Mouse (Mus musculus): ENCODE data around the gene Fbn1. TPM values are rescaled to one million over a fixed set of nuclear protein-coding genes. Genes with fewer than 3 reads are reported as not detected.

Gene Fbn1
- polyA plus RNA-seq (2012; rRNA removed) = 0.54 and 0.73 TPM in 2 replicates
- polyA plus RNA-seq (2014; fragmentation: Nextera tagmentation; extraction: Ambion mirVana) = 1.2 and 1.3 TPM in 2 replicates

- Histone ChIP-seq H3K27ac (no peak within 1 kb of the TSS), H3K9ac (replicated peaks) (no peak within 1 kb of the TSS), H3K27me3 (ENCODE audit: control insufficient read depth, insufficient read depth, low read length) (peaks cover 42% of the 10 kb centered on the region), H3K9me3 (ENCODE audit: control insufficient read depth, low read length) (no peaks in the 10 kb centered on the region), H3K4me1 (replicated peaks; ENCODE audit: control insufficient read depth in 2 of 2, insufficient read depth in 2 of 2, low read length in 1 of 2) (no peaks in the 10 kb centered on the region), H3K4me3 (ENCODE audit: insufficient read depth in 1 of 2, low read depth in 2 of 2, low read length in 2 of 2) (no peak within 1 kb of the TSS), H3K36me3 (replicated peaks; ENCODE audit: control insufficient read depth, insufficient read depth, low read depth) (no peaks in the 10 kb centered on the region), H3K4me2 (ENCODE audit: low read depth) (peak within 1 kb of the TSS; percentile 34; the same call in 1 of the 2 replicates)
- TF ChIP-seq EP300 (IDR thresholded peaks at IDR 0.05; ENCODE audit: low read depth) (no peak), CTCF (IDR thresholded peaks at IDR 0.05; ENCODE audit: low read depth) (no peak)
- DNase-seq (ENCODE audit: low read depth in 3 of 3, low spot score in 3 of 3) (no peak), ATAC-seq (ENCODE audit: insufficient read depth) (no peak)
- 58% methylated on average over 4 of the region's 4 CpGs for whole genome bisulfite sequencing (ENCODE audit: insufficient replicate concordance)
These were observed at the start of gene Fbn1 for GRCm38 (mm10) chr2:125507893-125508292. Gene Fbn1 (minus strand): TSS chr2:125507993.

GRCm38 (mm10) chr2:125555830-125556229 is 48.0 kb upstream of the Fbn1 start:
- H3K4me1 ChIP-seq (replicated peaks; ENCODE audit: control insufficient read depth in 2 of 2, insufficient read depth in 2 of 2, low read length in 1 of 2) = no peaks in the 10 kb centered on the region
- DNase-seq (ENCODE audit: low read depth in 3 of 3, low spot score in 3 of 3) = no peak
- H3K36me3 ChIP-seq (replicated peaks; ENCODE audit: control insufficient read depth, insufficient read depth, low read depth) = no peaks in the 10 kb centered on the region
- no peaks in the 10 kb centered on the region for H3K9me3 ChIP-seq (ENCODE audit: control insufficient read depth, low read length)
- no peak overlapping the region for H3K4me3 ChIP-seq (ENCODE audit: insufficient read depth in 1 of 2, low read depth in 2 of 2, low read length in 2 of 2)
- H3K27ac ChIP-seq = no peak overlapping the region
- no peak overlapping the region for H3K4me2 ChIP-seq (ENCODE audit: low read depth)
- ATAC-seq (ENCODE audit: insufficient read depth) = no peak
- peak; percentile 29 for TF ChIP-seq CTCF (IDR thresholded peaks at IDR 0.05; ENCODE audit: low read depth)
- no peak for TF ChIP-seq EP300 (IDR thresholded peaks at IDR 0.05; ENCODE audit: low read depth)
- no peak overlapping the region for H3K9ac ChIP-seq (replicated peaks)
- 65% methylated on average over 6 of the region's 6 CpGs for WGBS (ENCODE audit: insufficient replicate concordance)
- no peaks in the 10 kb centered on the region for H3K27me3 ChIP-seq (ENCODE audit: control insufficient read depth, insufficient read depth, low read length)

GRCm38 (mm10) chr2:125548806-125549578 is 41.2 kb upstream of the Fbn1 start:
- TF ChIP-seq CTCF (IDR thresholded peaks at IDR 0.05; ENCODE audit: low read depth) = no peak
- no peak for TF ChIP-seq EP300 (IDR thresholded peaks at IDR 0.05; ENCODE audit: low read depth)
- DNase-seq (ENCODE audit: low read depth in 3 of 3, low spot score in 3 of 3) = no peak
- 32% methylated on average over 1 of the region's 1 CpGs for WGBS (ENCODE audit: insufficient replicate concordance)
- Histone ChIP-seq H3K4me1 (replicated peaks; ENCODE audit: control insufficient read depth in 2 of 2, insufficient read depth in 2 of 2, low read length in 1 of 2) (no peaks in the 10 kb centered on the region), H3K27me3 (ENCODE audit: control insufficient read depth, insufficient read depth, low read length) (no peaks in the 10 kb centered on the region), H3K4me3 (ENCODE audit: insufficient read depth in 1 of 2, low read depth in 2 of 2, low read length in 2 of 2) (no peak overlapping the region), H3K9ac (replicated peaks) (no peak overlapping the region), H3K4me2 (ENCODE audit: low read depth) (no peak overlapping the region), H3K9me3 (ENCODE audit: control insufficient read depth, low read length) (no peaks in the 10 kb centered on the region), H3K27ac (no peak overlapping the region), H3K36me3 (replicated peaks; ENCODE audit: control insufficient read depth, insufficient read depth, low read depth) (no peaks in the 10 kb centered on the region)
- no peak for ATAC-seq (ENCODE audit: insufficient read depth)

- H3K4me1 ChIP-seq (replicated peaks; ENCODE audit: control insufficient read depth in 2 of 2, insufficient read depth in 2 of 2, low read length in 1 of 2) = no peaks in the 10 kb centered on the region
- TF ChIP-seq EP300 (IDR thresholded peaks at IDR 0.05; ENCODE audit: low read depth) = no peak
- no peak for TF ChIP-seq CTCF (IDR thresholded peaks at IDR 0.05; ENCODE audit: low read depth)
- no peak for ATAC-seq (ENCODE audit: insufficient read depth)
- H3K27me3 ChIP-seq (ENCODE audit: control insufficient read depth, insufficient read depth, low read length) = no peaks in the 10 kb centered on the region
- no peak overlapping the region for H3K9ac ChIP-seq (replicated peaks)
- WGBS (ENCODE audit: insufficient replicate concordance) = 55% methylated on average over 3 of the region's 3 CpGs
- no peaks in the 10 kb centered on the region for H3K9me3 ChIP-seq (ENCODE audit: control insufficient read depth, low read length)
- no peak overlapping the region for H3K27ac ChIP-seq
- no peaks in the 10 kb centered on the region for H3K36me3 ChIP-seq (replicated peaks; ENCODE audit: control insufficient read depth, insufficient read depth, low read depth)
- DNase-seq (ENCODE audit: low read depth in 3 of 3, low spot score in 3 of 3) = no peak
- H3K4me2 ChIP-seq (ENCODE audit: low read depth) = no peak overlapping the region
- no peak overlapping the region for H3K4me3 ChIP-seq (ENCODE audit: insufficient read depth in 1 of 2, low read depth in 2 of 2, low read length in 2 of 2)
These were observed 37.2 kb upstream of the Fbn1 start for GRCm38 (mm10) chr2:125544986-125545385.

GRCm38 (mm10) chr2:125543646-125544045 is 35.9 kb upstream of the Fbn1 start:
- 23% methylated on average over 1 of the region's 1 CpGs for WGBS (ENCODE audit: insufficient replicate concordance)
- TF ChIP-seq EP300 (IDR thresholded peaks at IDR 0.05; ENCODE audit: low read depth) = no peak
- TF ChIP-seq CTCF (IDR thresholded peaks at IDR 0.05; ENCODE audit: low read depth) = no peak
- DNase-seq (ENCODE audit: low read depth in 3 of 3, low spot score in 3 of 3) = no peak

More at GRCm38 (mm10) chr2:125543646-125544045, 35.9 kb upstream of the Fbn1 start:
- H3K9ac ChIP-seq (replicated peaks) = no peak overlapping the region
- no peaks in the 10 kb centered on the region for H3K36me3 ChIP-seq (replicated peaks; ENCODE audit: control insufficient read depth, insufficient read depth, low read depth)
- H3K4me3 ChIP-seq (ENCODE audit: insufficient read depth in 1 of 2, low read depth in 2 of 2, low read length in 2 of 2) = no peak overlapping the region
- H3K4me1 ChIP-seq (replicated peaks; ENCODE audit: control insufficient read depth in 2 of 2, insufficient read depth in 2 of 2, low read length in 1 of 2) = no peaks in the 10 kb centered on the region
- H3K4me2 ChIP-seq (ENCODE audit: low read depth) = no peak overlapping the region
- no peaks in the 10 kb centered on the region for H3K9me3 ChIP-seq (ENCODE audit: control insufficient read depth, low read length)
- no peak overlapping the region for H3K27ac ChIP-seq
- no peak for ATAC-seq (ENCODE audit: insufficient read depth)
- no peaks in the 10 kb centered on the region for H3K27me3 ChIP-seq (ENCODE audit: control insufficient read depth, insufficient read depth, low read length)

Data from liver, embryonic 14.5 days (tissue).